Mouse (Mus musculus): ENCODE measurements at regions not wholly inside any gene's neighbourhood (a gene's known extent, or its start where the extent isn't known, plus 50 kb on each side); places are given as distances from the start of the nearest gene placed in this dataset.
A peak's percentile ranks its signal among the peaks of the same experiment; 100 is the strongest.

DNA sequence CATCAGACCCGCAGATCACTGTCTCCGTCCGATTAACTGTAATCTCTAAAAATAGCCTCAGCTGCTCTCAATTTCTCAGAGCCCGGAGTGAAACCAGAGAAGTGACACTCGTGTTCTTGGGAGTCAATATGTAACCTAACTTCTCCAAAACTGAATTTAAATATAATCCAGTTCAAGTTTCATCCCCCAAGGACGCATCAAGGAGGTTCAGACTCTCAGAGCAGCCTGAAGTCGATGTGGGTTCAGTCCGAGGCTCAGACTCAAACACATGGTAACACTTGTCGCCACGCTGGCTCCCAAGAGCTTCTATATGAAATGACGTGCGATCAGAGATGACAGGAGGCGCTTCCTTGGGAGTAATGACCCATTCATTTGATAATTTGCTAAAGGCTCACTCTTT is 181.6 kb downstream of the Setd4 start:
- no peak for DNase-seq (ENCODE audit: low spot score in 2 of 2)
- no peak for TF ChIP-seq CTCF (conservative IDR thresholded peaks at IDR 0.05)
- H3K4me3 ChIP-seq = no peak overlapping the region
- H3K27ac ChIP-seq = no peak overlapping the region

- H3K4me3 ChIP-seq = no peak overlapping the region
- TF ChIP-seq CTCF (conservative IDR thresholded peaks at IDR 0.05) = no peak
- DNase-seq (ENCODE audit: low spot score in 2 of 2) = peak in 1 of 2 experiments; percentile 18
- H3K27ac ChIP-seq = no peak overlapping the region
These were observed 185.6 kb downstream of the Setd4 start for GRCm38 (mm10) chr16:93418246-93418645.

GRCm38 (mm10) chr16:93417831-93418230 is 186.0 kb downstream of the Setd4 start:
- no peak for DNase-seq (ENCODE audit: low spot score in 2 of 2)

DNA sequence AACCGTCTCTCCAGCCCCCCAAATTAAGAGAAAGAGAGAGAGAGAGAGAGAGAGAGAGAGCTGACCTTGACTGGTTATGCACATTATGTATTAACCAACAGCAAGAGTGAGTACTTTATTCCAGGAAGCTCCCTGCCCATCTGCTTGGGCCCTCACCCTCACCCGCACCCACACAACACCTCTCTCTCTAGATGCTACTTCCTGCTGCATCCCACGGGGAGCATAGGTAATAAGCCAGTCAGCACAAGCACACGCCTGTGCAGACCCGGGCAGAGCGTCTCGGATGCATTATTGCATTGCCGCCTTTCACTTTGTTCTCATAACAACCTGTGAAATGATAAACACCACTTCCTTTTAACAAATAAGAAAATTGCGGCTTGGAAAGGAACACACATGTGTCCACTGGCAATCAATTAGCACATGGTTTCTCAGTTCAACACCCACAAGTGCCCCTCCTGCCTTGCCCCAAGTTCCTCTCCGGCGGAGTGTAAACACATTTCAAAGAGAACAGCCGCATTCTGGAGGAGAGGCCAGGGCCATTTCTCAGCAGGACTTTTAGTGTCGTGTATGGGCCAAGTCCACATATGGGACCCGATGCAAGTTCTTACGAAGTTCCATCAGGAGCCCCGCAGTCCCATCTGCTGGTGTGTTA is 211.7 kb downstream of the Setd4 start:
- no peak overlapping the region for H3K27ac ChIP-seq
- no peak overlapping the region for H3K4me3 ChIP-seq
- DNase-seq (ENCODE audit: low spot score in 2 of 2) = no peak
- TF ChIP-seq CTCF (conservative IDR thresholded peaks at IDR 0.05) = no peak

More at GRCm38 (mm10) chr16:93417831-93418230, 186.0 kb downstream of the Setd4 start:
- TF ChIP-seq CTCF (conservative IDR thresholded peaks at IDR 0.05) = no peak
- Histone ChIP-seq H3K4me3 (no peak overlapping the region), H3K27ac (no peak overlapping the region)

DNA sequence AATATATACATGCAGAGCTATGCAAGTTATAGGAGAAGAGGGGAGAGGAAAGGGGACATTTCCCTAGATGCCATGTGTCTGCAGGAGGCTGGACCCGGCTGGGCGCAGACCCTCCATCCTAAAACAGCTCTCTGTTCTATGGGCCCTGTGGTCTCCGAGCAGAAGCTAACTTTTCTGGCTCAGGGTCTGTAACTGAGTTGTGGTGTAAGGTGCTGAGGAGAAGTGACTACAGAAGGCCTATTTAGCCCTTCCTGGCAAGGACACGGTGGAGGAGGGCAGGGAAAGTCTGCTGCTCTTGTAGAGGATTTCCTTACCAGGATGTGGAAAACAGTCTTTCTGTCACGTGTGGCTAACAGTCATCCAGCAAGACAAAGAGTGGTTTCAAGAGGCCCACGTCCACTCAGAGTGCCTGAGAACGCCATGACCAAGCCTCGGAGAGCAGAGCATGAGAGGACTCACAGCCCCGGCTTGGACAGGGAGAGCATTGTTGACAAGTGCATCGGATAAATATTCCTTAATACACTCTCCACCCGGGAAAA is 216.2 kb downstream of the Setd4 start:
- no peak overlapping the region for H3K4me3 ChIP-seq
- DNase-seq (ENCODE audit: low spot score in 2 of 2) = no peak
- TF ChIP-seq CTCF (conservative IDR thresholded peaks at IDR 0.05) = no peak
- H3K27ac ChIP-seq = no peak overlapping the region

- Histone ChIP-seq H3K4me3 (no peak overlapping the region), H3K27ac (no peak overlapping the region)
- DNase-seq (ENCODE audit: low spot score in 2 of 2) = no peak
- TF ChIP-seq CTCF (conservative IDR thresholded peaks at IDR 0.05) = no peak
These were observed 219.8 kb downstream of the Setd4 start for GRCm38 (mm10) chr16:93384039-93384537.

- Histone ChIP-seq H3K27ac (no peak overlapping the region), H3K4me3 (no peak overlapping the region)
- TF ChIP-seq CTCF (conservative IDR thresholded peaks at IDR 0.05) = no peak
- DNase-seq (ENCODE audit: low spot score in 2 of 2) = no peak
These were observed 220.9 kb downstream of the Setd4 start for GRCm38 (mm10) chr16:93382945-93383344.

- DNase-seq (ENCODE audit: low spot score in 2 of 2) = no peak
- H3K4me3 ChIP-seq = no peak overlapping the region
- 0 out of 2 replicates have a peak, but pooled peaks have one; percentile 7 for TF ChIP-seq CTCF (conservative IDR thresholded peaks at IDR 0.05)
- H3K27ac ChIP-seq = no peak overlapping the region
These were observed 222.9 kb downstream of the Setd4 start for GRCm38 (mm10) chr16:93380717-93381671.

DNA sequence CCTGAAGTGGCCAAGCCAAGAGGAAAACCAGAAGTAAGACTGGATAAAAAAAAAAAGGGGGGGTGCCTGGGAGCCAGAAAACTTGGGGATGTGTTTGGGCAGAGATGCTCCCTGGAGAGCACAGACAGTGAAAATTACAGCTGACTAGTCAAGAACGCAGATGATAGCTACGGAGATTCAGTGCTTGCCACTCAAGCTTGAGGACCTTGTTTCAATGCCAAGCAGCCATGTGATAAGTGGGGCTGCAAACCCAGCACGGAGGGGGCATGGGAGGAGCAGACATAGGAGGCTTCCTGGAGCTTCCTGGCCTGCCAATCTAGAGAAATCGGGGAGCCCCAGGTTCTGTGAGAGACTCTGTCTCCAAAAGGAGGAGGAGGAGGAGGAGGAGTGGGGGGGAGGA is 223.7 kb downstream of the Setd4 start:
- Histone ChIP-seq H3K4me3 (no peak overlapping the region), H3K27ac (no peak overlapping the region)
- DNase-seq (ENCODE audit: low spot score in 2 of 2) = no peak
- no peak for TF ChIP-seq CTCF (conservative IDR thresholded peaks at IDR 0.05)

- H3K4me3 ChIP-seq = no peak overlapping the region
- DNase-seq (ENCODE audit: low spot score in 2 of 2) = no peak
- no peak for TF ChIP-seq CTCF (conservative IDR thresholded peaks at IDR 0.05)
- H3K27ac ChIP-seq = no peak overlapping the region
These were observed 224.3 kb downstream of the Setd4 start for GRCm38 (mm10) chr16:93379611-93380010.

DNA sequence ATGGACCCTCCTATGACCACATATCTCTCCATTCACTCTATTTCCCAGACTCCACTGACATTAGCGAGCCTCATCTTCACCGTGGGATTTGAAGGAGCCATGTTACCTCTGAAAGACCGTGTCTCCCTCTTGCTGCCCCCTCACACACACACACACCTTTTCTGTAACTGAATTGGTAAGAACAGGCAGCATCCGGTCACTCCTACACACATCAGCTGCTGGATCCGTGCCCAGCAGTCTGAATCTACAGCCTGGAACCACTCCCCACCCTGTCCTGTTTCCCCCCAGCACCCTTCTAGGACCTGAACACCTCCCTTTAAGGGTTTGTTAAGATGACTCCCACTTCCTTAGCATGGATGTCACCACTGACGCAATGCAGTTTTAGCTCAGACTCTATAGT is 229.2 kb downstream of the Setd4 start:
- no peak for DNase-seq (ENCODE audit: low spot score in 2 of 2)
- Histone ChIP-seq H3K27ac (no peak overlapping the region), H3K4me3 (no peak overlapping the region)
- no peak for TF ChIP-seq CTCF (conservative IDR thresholded peaks at IDR 0.05)

DNA sequence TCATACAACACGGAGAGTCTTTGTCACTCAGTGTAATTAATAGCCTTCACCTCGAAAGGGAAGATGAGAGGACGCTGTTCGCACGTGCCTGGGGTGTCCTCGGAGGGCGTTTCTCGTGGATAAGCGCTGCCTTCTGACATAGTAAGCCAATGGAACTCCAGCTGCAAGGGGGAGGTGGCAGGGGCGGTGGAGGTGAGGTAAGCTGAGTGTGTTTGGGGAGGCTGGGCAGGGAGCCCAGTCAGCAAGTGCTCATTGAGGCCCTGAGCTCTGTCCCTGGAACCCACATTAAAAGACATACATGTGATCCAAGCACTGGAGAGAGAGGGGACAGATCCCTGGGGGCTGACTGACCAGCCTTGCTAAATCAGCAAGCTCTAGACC is 234.1 kb downstream of the Setd4 start:
- DNase-seq (ENCODE audit: low spot score in 2 of 2) = no peak
- Histone ChIP-seq H3K27ac (no peak overlapping the region), H3K4me3 (no peak overlapping the region)
- TF ChIP-seq CTCF (conservative IDR thresholded peaks at IDR 0.05) = no peak

Data from layer of hippocampus, adult 2 months (tissue).